Mouse (Mus musculus) liver, embryonic 13.5 days (tissue): ENCODE measurements around the gene Has1. TPM values are rescaled to one million over a fixed set of nuclear protein-coding genes. Genes with fewer than 3 reads are reported as not detected.
"Not testable (repeated sequence)": the region's sequence is repeated elsewhere in the genome, so short reads cannot be mapped to it uniquely, and the experiment has no call there.

Experiments
- ATAC-seq: fragments of 200-750 bp; cut with Nextera tagmentation; 2 replicates; pipeline ENCODE4 v1.8.0; 2017; ENCODE audit warnings: low read depth, mild to moderate bottlenecking, moderate number of reproducible peaks, moderate library complexity
- DNase-seq: peaks from one replicate; pipeline ENCODE4 v3.0.0; 2022
- H3K27ac ChIP-seq: fragments of 300-500 bp; sonication (generic); 2 replicates; pipeline ENCODE4 v1.5.1; 2015; ENCODE audit warnings: moderate library complexity, mild to moderate bottlenecking, inconsistent platforms
- H3K27me3 ChIP-seq: fragments of 300-500 bp; sonication (generic); 2 replicates; pipeline ENCODE4 v1.6.1; 2015; ENCODE audit warnings: mild to moderate bottlenecking, inconsistent platforms
- H3K36me3 ChIP-seq: fragments of 300-500 bp; sonication (generic); 2 replicates; pipeline ENCODE4 v1.6.1; 2015; ENCODE audit warnings: mild to moderate bottlenecking, inconsistent platforms
- H3K4me1 ChIP-seq: fragments of 300-500 bp; sonication (generic); replicated peaks from 2 replicates; pipeline ENCODE4 v1.6.1; 2015; ENCODE audit warnings: inconsistent platforms
- H3K4me2 ChIP-seq: fragments of 300-500 bp; sonication (generic); 2 replicates; pipeline ENCODE4 v1.6.1; 2015; ENCODE audit warnings: inconsistent platforms, mild to moderate bottlenecking, moderate library complexity
- H3K4me3 ChIP-seq: fragments of 300-500 bp; sonication (generic); replicated peaks from 2 replicates; pipeline ENCODE4 v1.5.1; 2015; ENCODE audit warnings: mild to moderate bottlenecking, inconsistent platforms
- H3K9ac ChIP-seq: fragments of 300-500 bp; sonication (generic); 2 replicates; pipeline ENCODE4 v1.6.1; 2015; ENCODE audit warnings: mild to moderate bottlenecking, inconsistent platforms
- H3K9me3 ChIP-seq: fragments of 300-500 bp; sonication (generic); replicated peaks from 2 replicates; pipeline ENCODE4 v1.6.1; 2016; ENCODE audit warnings: inconsistent platforms
- WGBS: fragments of 180-500 bp; shearing (Covaris S2); methylation state at CpG from one replicate; pipeline ENCODE4 v1.1.7; 2015; ENCODE audit not compliant: insufficient replicate concordance; 5-methylcytosine and 5-hydroxymethylcytosine counted together
- polyA plus RNA-seq: library from polyadenylated mRNA; unstranded; fragments of >200 nt; fragmentation: Nextera tagmentation; extraction: Ambion mirVana; gene quantifications from 2 replicates; pipeline ENCODE4 v1.2.1, GENCODE M21; 2015

The Has1 gene
- polyA plus RNA-seq, 1 experiment from 2014 or later, result 0.05 TPM

- Histone ChIP-seq H3K4me1 (no peaks in the 10 kb centered on the region), H3K4me3 (no peak overlapping the region), H3K9me3 (no peaks in the 10 kb centered on the region), H3K27ac (no peak overlapping the region), H3K36me3 (no peaks in the 10 kb centered on the region), H3K27me3 (no peaks in the 10 kb centered on the region), H3K4me2 (no peak overlapping the region), H3K9ac (no peak overlapping the region)
- DNase-seq (no peak), ATAC-seq (peak; percentile 48; the same call in 1 of the 2 replicates)
- WGBS, result 58% methylated on average over 11 of the region's 11 CpGs
Observed at GRCm38 (mm10) chr17:17866801-17867469, 11.9 kb upstream of the Has1 start.

- Histone ChIP-seq H3K36me3 (no peaks in the 10 kb centered on the region), H3K27me3 (no peaks in the 10 kb centered on the region), H3K9me3 (no peaks in the 10 kb centered on the region), H3K9ac (no peak overlapping the region), H3K4me2 (no peak overlapping the region), H3K27ac (no peak overlapping the region), H3K4me3 (no peak overlapping the region), H3K4me1 (no peaks in the 10 kb centered on the region)
- 35% methylated on average over 2 of the region's 2 CpGs for WGBS
- ATAC-seq (no peak), DNase-seq (no peak)
Observed at GRCm38 (mm10) chr17:17865168-17865567, 10.2 kb upstream of the Has1 start.

- DNase-seq (no peak), ATAC-seq (no peak)
- Histone ChIP-seq H3K9ac (no peak overlapping the region), H3K9me3 (no peaks in the 10 kb centered on the region), H3K27ac (no peak overlapping the region), H3K27me3 (no peaks in the 10 kb centered on the region), H3K4me3 (no peak overlapping the region), H3K4me1 (no peaks in the 10 kb centered on the region), H3K4me2 (no peak overlapping the region), H3K36me3 (no peaks in the 10 kb centered on the region)
- 23% methylated on average over 1 of the region's 1 CpGs for WGBS
Observed at GRCm38 (mm10) chr17:17862360-17862759, 7.4 kb upstream of the Has1 start.

GRCm38 (mm10) chr17:17860110-17860509, 5.1 kb upstream of the Has1 start:
- H3K4me3 ChIP-seq, result no peak overlapping the region
- ATAC-seq, result no peak
- 44% methylated on average over 3 of the region's 3 CpGs for WGBS

GRCm38 (mm10) chr17:17857446-17857845, 2.4 kb upstream of the Has1 start:
- DNase-seq (no peak), ATAC-seq (no peak)
- Histone ChIP-seq H3K4me3 (no peak overlapping the region), H3K9me3 (no peaks in the 10 kb centered on the region), H3K9ac (no peak overlapping the region), H3K4me1 (no peaks in the 10 kb centered on the region), H3K27ac (no peak overlapping the region), H3K4me2 (no peak overlapping the region), H3K36me3 (no peaks in the 10 kb centered on the region), H3K27me3 (no peaks in the 10 kb centered on the region)
- 57% methylated on average over 1 of the region's 1 CpGs for WGBS

More at GRCm38 (mm10) chr17:17860110-17860509, 5.1 kb upstream of the Has1 start:
- H3K9ac ChIP-seq, result no peak overlapping the region
- H3K4me1 ChIP-seq, result no peaks in the 10 kb centered on the region
- H3K9me3 ChIP-seq, result no peaks in the 10 kb centered on the region
- H3K27ac ChIP-seq, result no peak overlapping the region
- no peaks in the 10 kb centered on the region for H3K27me3 ChIP-seq
- H3K4me2 ChIP-seq, result no peak overlapping the region
- no peak for DNase-seq
- H3K36me3 ChIP-seq, result no peaks in the 10 kb centered on the region

GRCm38 (mm10) chr17:17856612-17857011, 1.6 kb upstream of the Has1 start:
- ATAC-seq (peak; percentile 41; the same call in 1 of the 2 replicates), DNase-seq (no peak)
- WGBS, result 65% methylated on average over 1 of the region's 1 CpGs

GRCm38 (mm10) chr17:17849906-17850712, 4.9 kb downstream of the Has1 start:
- ATAC-seq, result no peak
- H3K4me3 ChIP-seq, result no peak overlapping the region

More at GRCm38 (mm10) chr17:17856612-17857011, 1.6 kb upstream of the Has1 start:
- H3K4me2 ChIP-seq, result no peak overlapping the region
- H3K9ac ChIP-seq, result no peak overlapping the region
- H3K4me1 ChIP-seq, result no peaks in the 10 kb centered on the region
- no peaks in the 10 kb centered on the region for H3K36me3 ChIP-seq
- 0 out of 2 replicates have a peak, but pooled peaks cover 2% of the 10 kb centered on the region for H3K27me3 ChIP-seq
- H3K4me3 ChIP-seq, result no peak overlapping the region
- H3K9me3 ChIP-seq, result no peaks in the 10 kb centered on the region
- H3K27ac ChIP-seq, result no peak overlapping the region

GRCm38 (mm10) chr17:17848988-17849387, 6.0 kb downstream of the Has1 start:
- WGBS, result 21% methylated on average over 2 of the region's 2 CpGs
- DNase-seq (no peak), ATAC-seq (peak; percentile 81)
- H3K9me3 ChIP-seq, result no peaks in the 10 kb centered on the region
- H3K4me3 ChIP-seq, result no peak overlapping the region
- no peak overlapping the region for H3K4me2 ChIP-seq
- no peak overlapping the region for H3K27ac ChIP-seq
- no peak overlapping the region for H3K9ac ChIP-seq
- peaks cover 3% of the 10 kb centered on the region; the same call in 1 of the 2 replicates for H3K4me1 ChIP-seq
- H3K27me3 ChIP-seq, result peaks cover 26% of the 10 kb centered on the region
- no peaks in the 10 kb centered on the region for H3K36me3 ChIP-seq

More at GRCm38 (mm10) chr17:17849906-17850712, 4.9 kb downstream of the Has1 start:
- Histone ChIP-seq H3K4me1 (peaks cover 3% of the 10 kb centered on the region; the same call in 1 of the 2 replicates), H3K9me3 (no peaks in the 10 kb centered on the region), H3K27ac (no peak overlapping the region), H3K9ac (no peak overlapping the region), H3K36me3 (no peaks in the 10 kb centered on the region), H3K4me2 (peak overlapping the region; percentile 10; the same call in 1 of the 2 replicates), H3K27me3 (peaks cover 26% of the 10 kb centered on the region)
- DNase-seq, result no peak
- WGBS, result 24% methylated on average over 55 of the region's 55 CpGs

GRCm38 (mm10) chr17:17845187-17846027, 9.6 kb downstream of the Has1 start:
- peaks cover 14% of the 10 kb centered on the region for H3K27me3 ChIP-seq
- H3K4me1 ChIP-seq, result peaks cover 3% of the 10 kb centered on the region; the same call in 1 of the 2 replicates
- DNase-seq (no peak), ATAC-seq (no peak)
- H3K27ac ChIP-seq, result no peak overlapping the region
- WGBS, result 55% methylated on average over 10 of the region's 10 CpGs
- no peaks in the 10 kb centered on the region for H3K36me3 ChIP-seq
- no peaks in the 10 kb centered on the region for H3K9me3 ChIP-seq
- no peak overlapping the region for H3K4me2 ChIP-seq
- H3K9ac ChIP-seq, result no peak overlapping the region
- H3K4me3 ChIP-seq, result no peak overlapping the region

GRCm38 (mm10) chr17:17844606-17845005, 10.4 kb downstream of the Has1 start:
- H3K27ac ChIP-seq, H3K4me3 ChIP-seq, H3K36me3 ChIP-seq, DNase-seq, H3K9ac ChIP-seq, H3K27me3 ChIP-seq, H3K4me1 ChIP-seq, ATAC-seq, H3K9me3 ChIP-seq, H3K4me2 ChIP-seq: not testable (repeated sequence)
- 42% methylated on average over 3 of the region's 3 CpGs for whole genome bisulfite sequencing
